Mouse (Mus musculus): Measurements from ENCODE around the gene Sumf1.

- TF ChIP-seq POLR2A (IDR thresholded peaks at IDR 0.05; ENCODE audit: low read depth, low read length), result no peak
- TF ChIP-seq CTCF (conservative IDR thresholded peaks at IDR 0.05; ENCODE audit: insufficient read depth, insufficient read length, low read depth, low read length), result no peak; the same call in 1 of the 2 replicates
These were observed 32.6 kb upstream of the Sumf1 start for GRCm38 (mm10) chr6:108217987-108218386.
